In genomic region chr9:123430973-123431372, GRCm38 (mm10) we compare ENCODE assay signal across 15 mouse cellular contexts. TPM values are rescaled to one million over a fixed set of nuclear protein-coding genes. Genes with fewer than 3 reads are reported as not detected.
DNase-seq lines count a peak whose midpoint lies in the region; ATAC-seq and TF ChIP-seq lines count a peak whose summit lies in the region.
"Had no signal": no experiment of that assay in that cellular context is flagged by ENCODE, and none has a peak within 500 bp of the region (broad histone marks: within the 10 kb centered on the region; RNA-seq: fewer than 3 reads in every experiment).

No protein-coding gene starts in this region.

- no peak overlapping the region for H3K9ac ChIP-seq in forebrain, embryonic 14.5 days (ENCODE audit: low read length)
- H3K9ac ChIP-seq in forebrain, embryonic 12.5 days: no peak overlapping the region
- no peak overlapping the region for H3K9ac ChIP-seq in midbrain, embryonic 16.5 days (ENCODE audit: low read depth, low read length)
- H3K9ac ChIP-seq in lung, postnatal 0 days (replicated peaks; ENCODE audit: low read depth): no peak overlapping the region
- H3K9ac ChIP-seq in neural tube, embryonic 14.5 days (replicated peaks; ENCODE audit: low read depth, low read length): no peak overlapping the region
- H3K9ac ChIP-seq: embryonic facial prominence, embryonic 12.5 days; liver, embryonic 13.5 days; midbrain, embryonic 12.5 days had no signal

- H3K27me3 ChIP-seq in forebrain, embryonic 14.5 days (replicated peaks; ENCODE audit: control insufficient read depth, insufficient read depth, low read length): no peaks in the 10 kb centered on the region
- H3K27me3 ChIP-seq in forebrain, embryonic 12.5 days: no peaks in the 10 kb centered on the region
- H3K27me3 ChIP-seq in midbrain, embryonic 10.5 days (ENCODE audit: low read depth, poor library complexity, severe bottlenecking): no peaks in the 10 kb centered on the region
- no peaks in the 10 kb centered on the region for H3K27me3 ChIP-seq in midbrain, embryonic 16.5 days (ENCODE audit: control insufficient read depth, insufficient read depth, low read depth, low read length)
- H3K27me3 ChIP-seq in lung, postnatal 0 days (replicated peaks; ENCODE audit: insufficient read depth, low read length): no peaks in the 10 kb centered on the region
- no peaks in the 10 kb centered on the region for H3K27me3 ChIP-seq in neural tube, embryonic 14.5 days (ENCODE audit: control insufficient read depth, insufficient read depth, low read length)
- H3K27me3 ChIP-seq: embryonic facial prominence, embryonic 12.5 days; liver, embryonic 13.5 days; midbrain, embryonic 12.5 days had no signal

- H3K4me3 ChIP-seq in forebrain, embryonic 14.5 days (ENCODE audit: low read depth, low read length): no peak overlapping the region
- no peak overlapping the region for H3K4me3 ChIP-seq in forebrain, embryonic 12.5 days (replicated peaks)
- H3K4me3 ChIP-seq in midbrain, embryonic 10.5 days: no peak overlapping the region
- no peak overlapping the region for H3K4me3 ChIP-seq in midbrain, embryonic 16.5 days (ENCODE audit: low read depth, low read length)
- no peak overlapping the region for H3K4me3 ChIP-seq in lung, postnatal 0 days (ENCODE audit: low read depth, low read length)
- H3K4me3 ChIP-seq in neural tube, embryonic 14.5 days (ENCODE audit: low read depth, low read length): no peak overlapping the region
- H3K4me3 ChIP-seq: embryonic facial prominence, embryonic 12.5 days; liver, embryonic 13.5 days; midbrain, embryonic 12.5 days had no signal

- peaks cover 14% of the 10 kb centered on the region for H3K36me3 ChIP-seq in forebrain, embryonic 14.5 days (ENCODE audit: control insufficient read depth, insufficient read depth, low read length)
- peaks cover 4% of the 10 kb centered on the region for H3K36me3 ChIP-seq in forebrain, embryonic 12.5 days (replicated peaks)
- H3K36me3 ChIP-seq in midbrain, embryonic 10.5 days: peaks cover 12% of the 10 kb centered on the region
- H3K36me3 ChIP-seq in midbrain, embryonic 16.5 days (ENCODE audit: control insufficient read depth, insufficient read depth, low read length): peaks cover 3% of the 10 kb centered on the region
- peaks cover 5% of the 10 kb centered on the region; the same call in 1 of the 2 replicates for H3K36me3 ChIP-seq in lung, postnatal 0 days (ENCODE audit: insufficient read depth, low read length)
- H3K36me3 ChIP-seq in neural tube, embryonic 14.5 days (ENCODE audit: control insufficient read depth, insufficient read depth, low read length): peaks cover 3% of the 10 kb centered on the region

- ATAC-seq in forebrain, embryonic 14.5 days: 0 out of 2 replicates have a peak, but pooled peaks have one; percentile 32
- no peak for ATAC-seq in forebrain, embryonic 12.5 days (ENCODE audit: low FRiP score)
- no peak for ATAC-seq in midbrain, embryonic 16.5 days
- peak; percentile 48; the same call in 1 of the 2 replicates for ATAC-seq in lung, postnatal 0 days
- peak; percentile 71; the same call in 1 of the 2 replicates for ATAC-seq in neural tube, embryonic 14.5 days (ENCODE audit: low read depth)

- H3K27ac ChIP-seq in forebrain, embryonic 14.5 days (ENCODE audit: low read depth, low read length): no peak overlapping the region
- no peak overlapping the region for H3K27ac ChIP-seq in forebrain, embryonic 12.5 days
- peak overlapping the region; percentile 49; the same call in 1 of the 2 replicates for H3K27ac ChIP-seq in midbrain, embryonic 10.5 days (replicated peaks)
- H3K27ac ChIP-seq in midbrain, embryonic 16.5 days (ENCODE audit: low read length): no peak overlapping the region
- 0 out of 2 replicates have a peak overlapping the region, but pooled peaks have one; percentile 14 for H3K27ac ChIP-seq in lung, postnatal 0 days (ENCODE audit: low read length)
- no peak overlapping the region for H3K27ac ChIP-seq in neural tube, embryonic 14.5 days (ENCODE audit: low read depth, low read length)
- H3K27ac ChIP-seq: embryonic facial prominence, embryonic 12.5 days; midbrain, embryonic 12.5 days had no signal

- peak; percentile 19 for DNase-seq in forebrain, embryonic 14.5 days (ENCODE audit: low spot score)
- no peak for DNase-seq in midbrain, embryonic 10.5 days (ENCODE audit: low spot score)
- peak; percentile 55 for DNase-seq in lung, postnatal 0 days (ENCODE audit: low spot score)
- DNase-seq in cerebellum, postnatal 4 days (ENCODE audit: low spot score in 2 of 2): no peak
- no peak for DNase-seq in left cerebral cortex, postnatal 4 days
- DNase-seq: adrenal gland, postnatal 25 days; cerebellum, postnatal 14 days; kidney, postnatal 10 days; liver, embryonic 13.5 days; thymus, adult 2 months had no signal

- no peaks in the 10 kb centered on the region for H3K4me1 ChIP-seq in forebrain, embryonic 14.5 days (ENCODE audit: control insufficient read depth, insufficient read depth, low read length)
- H3K4me1 ChIP-seq in forebrain, embryonic 12.5 days: no peaks in the 10 kb centered on the region
- peaks cover 8% of the 10 kb centered on the region for H3K4me1 ChIP-seq in midbrain, embryonic 10.5 days
- no peaks in the 10 kb centered on the region; the same call in 1 of the 2 replicates for H3K4me1 ChIP-seq in midbrain, embryonic 16.5 days (ENCODE audit: control insufficient read depth, insufficient read depth, low read length)
- no peaks in the 10 kb centered on the region for H3K4me1 ChIP-seq in lung, postnatal 0 days (ENCODE audit: insufficient read depth, low read depth, low read length)
- H3K4me1 ChIP-seq in neural tube, embryonic 14.5 days (ENCODE audit: control insufficient read depth, insufficient read depth, low read length): no peaks in the 10 kb centered on the region
- H3K4me1 ChIP-seq: embryonic facial prominence, embryonic 12.5 days; midbrain, embryonic 12.5 days had no signal

- TF ChIP-seq EP300 in lung, postnatal 0 days (IDR thresholded peaks at IDR 0.05): no peak

- no peak overlapping the region for H3K4me2 ChIP-seq in forebrain, embryonic 14.5 days (ENCODE audit: low read length)
- no peak overlapping the region for H3K4me2 ChIP-seq in forebrain, embryonic 12.5 days
- H3K4me2 ChIP-seq in midbrain, embryonic 16.5 days (ENCODE audit: low read length): no peak overlapping the region
- H3K4me2 ChIP-seq in lung, postnatal 0 days (replicated peaks; ENCODE audit: low read depth, low read length): no peak overlapping the region
- H3K4me2 ChIP-seq in neural tube, embryonic 14.5 days (ENCODE audit: low read depth, low read length): no peak overlapping the region
- H3K4me2 ChIP-seq: embryonic facial prominence, embryonic 12.5 days; liver, embryonic 13.5 days; midbrain, embryonic 12.5 days had no signal

- H3K9me3 ChIP-seq in forebrain, embryonic 14.5 days (replicated peaks; ENCODE audit: control insufficient read depth, low read length): no peaks in the 10 kb centered on the region
- H3K9me3 ChIP-seq in forebrain, embryonic 12.5 days: no peaks in the 10 kb centered on the region
- no peaks in the 10 kb centered on the region for H3K9me3 ChIP-seq in midbrain, embryonic 10.5 days (replicated peaks)
- no peaks in the 10 kb centered on the region for H3K9me3 ChIP-seq in midbrain, embryonic 16.5 days (replicated peaks; ENCODE audit: control insufficient read depth, low read length, poor library complexity, severe bottlenecking)
- no peaks in the 10 kb centered on the region for H3K9me3 ChIP-seq in lung, postnatal 0 days (ENCODE audit: low read length)
- H3K9me3 ChIP-seq in neural tube, embryonic 14.5 days (ENCODE audit: control insufficient read depth, low read length): no peaks in the 10 kb centered on the region
- H3K9me3 ChIP-seq: embryonic facial prominence, embryonic 12.5 days; liver, embryonic 13.5 days; midbrain, embryonic 12.5 days had no signal

- no peak for TF ChIP-seq CTCF in lung, postnatal 0 days (IDR thresholded peaks at IDR 0.05)

- intact Hi-C loops in left cerebral cortex, postnatal 4 days (cut with DNase I): no loop called here

RNA-seq across cellular contexts. Expression of gene Limd1, which starts 47.5 kb away (rescaled TPM):
- 23.1 and 23.5 TPM in 2 replicates for polyA plus RNA-seq in forebrain, embryonic 14.5 days (2014; fragmentation: Nextera tagmentation; extraction: Ambion mirVana)
- polyA plus RNA-seq in forebrain, embryonic 12.5 days (2016; fragmentation: Nextera tagmentation; extraction: Ambion mirVana): 44.8 and 46.2 TPM in 2 replicates
- 50.1 and 51.6 TPM in 2 replicates for polyA plus RNA-seq in midbrain, embryonic 10.5 days (2016; fragmentation: Nextera tagmentation; extraction: Ambion mirVana)
- polyA plus RNA-seq in midbrain, embryonic 16.5 days (2015; fragmentation: Nextera tagmentation; extraction: Ambion mirVana): 10.2 and 10.6 TPM in 2 replicates
- polyA plus RNA-seq in lung, postnatal 0 days (2015; fragmentation: Nextera tagmentation; extraction: Ambion mirVana): 56.3 and 61.9 TPM in 2 replicates
- 9.7 and 14.7 TPM in 2 replicates for polyA plus RNA-seq in neural tube, embryonic 14.5 days (2014; fragmentation: Nextera tagmentation; extraction: Ambion mirVana)
- total RNA-seq in left cerebral cortex, postnatal 4 days (2021): 10 to 100 TPM in 1 of 2 experiments, 1 to 10 TPM in 1; 9.5 to 10.2 TPM

Comparison
In these comparisons a context has a peak if more than half of its experiments do, and no peak if none do; other contexts are left out.
1. ATAC-seq: peak in forebrain, embryonic 14.5 days (single experiment), lung, postnatal 0 days (single experiment) and neural tube, embryonic 14.5 days (single experiment); none in forebrain, embryonic 12.5 days (single experiment) and midbrain, embryonic 16.5 days (single experiment).
2. H3K27ac ChIP-seq: peak in midbrain, embryonic 10.5 days (single experiment) and lung, postnatal 0 days (single experiment); none in forebrain, embryonic 14.5 days (single experiment), forebrain, embryonic 12.5 days (single experiment), midbrain, embryonic 16.5 days (single experiment) and neural tube, embryonic 14.5 days (single experiment).
3. DNase-seq: peak in forebrain, embryonic 14.5 days (single experiment) and lung, postnatal 0 days (single experiment); none in midbrain, embryonic 10.5 days (single experiment), cerebellum, postnatal 4 days (0 of 2) and left cerebral cortex, postnatal 4 days (single experiment).